Mouse (Mus musculus) lung, adult 2 months (tissue): Measurements from ENCODE around the gene Myog. TPM values are rescaled to one million over a fixed set of nuclear protein-coding genes. Genes with fewer than 3 reads are reported as not detected.

Experiments used
- DNase-seq: peaks from one replicate; pipeline ENCODE4 v3.0.0; 2022
- H3K4me1 ChIP-seq: fragments of 200-500 bp; 2 replicates; pipeline ENCODE4 v1.6.1; 2011; ENCODE audit warnings: low read length; ENCODE audit not compliant: control insufficient read depth, insufficient read depth
- H3K4me3 ChIP-seq: fragments of 200-500 bp; replicated peaks from 2 replicates; pipeline ENCODE3; 2011; ENCODE audit warnings: low read depth, mild to moderate bottlenecking, control low read depth, low read length; ENCODE audit errors: extremely low read depth
- CTCF ChIP-seq: fragments of 200-500 bp; IDR thresholded peaks from 2 replicates; pipeline ENCODE4 v1.5.1; 2011; ENCODE audit warnings: mild to moderate bottlenecking, low read length, control low read depth; ENCODE audit not compliant: insufficient read depth
- POLR2A ChIP-seq: fragments of 200-500 bp; IDR thresholded peaks from 2 replicates; pipeline ENCODE4 v1.6.1; 2011; ENCODE audit warnings: low read depth, mild to moderate bottlenecking, control low read depth, low read length, borderline replicate concordance; ENCODE audit errors: extremely low read depth
- WGBS: fragments of 180-500 bp; shearing (Covaris S2); methylation state at CpG from one replicate; pipeline ENCODE4 v1.1.7; 2018; 5-methylcytosine and 5-hydroxymethylcytosine counted together
- polyA plus RNA-seq: library from polyadenylated mRNA; depleted of rRNA; stranded (reverse); fragments of >200 nt; gene quantifications from 2 replicates; pipeline ENCODE4 v1.2.3, GENCODE M21; 2012

Myog gene
- polyA plus RNA-seq, 1 experiment: 1.7 TPM

GRCm38 (mm10) chr1:134270026-134270425, 19.8 kb upstream of the Myog start:
- 79% methylated on average over 7 of the region's 7 CpGs for WGBS

GRCm38 (mm10) chr1:134272754-134273250, 17.0 kb upstream of the Myog start:
- no peak for DNase-seq
- WGBS: 64% methylated on average over 5 of the region's 5 CpGs
- TF ChIP-seq POLR2A (no peak), CTCF (no peak)
- Histone ChIP-seq H3K4me3 (no peak overlapping the region), H3K4me1 (0 out of 2 replicates have a peak, but pooled peaks cover 2% of the 10 kb centered on the region)

More at GRCm38 (mm10) chr1:134270026-134270425, 19.8 kb upstream of the Myog start:
- DNase-seq: no peak
- TF ChIP-seq POLR2A: no peak
- TF ChIP-seq CTCF: no peak
- H3K4me3 ChIP-seq: no peak overlapping the region
- H3K4me1 ChIP-seq: no peaks in the 10 kb centered on the region

GRCm38 (mm10) chr1:134273493-134274395, 16.0 kb upstream of the Myog start:
- no peak for TF ChIP-seq POLR2A
- no peak overlapping the region for H3K4me3 ChIP-seq
- no peak for DNase-seq
- 0 out of 2 replicates have a peak, but pooled peaks cover 2% of the 10 kb centered on the region for H3K4me1 ChIP-seq
- WGBS: 45% methylated on average over 9 of the region's 9 CpGs

- Histone ChIP-seq H3K4me1 (0 out of 2 replicates have a peak, but pooled peaks cover 2% of the 10 kb centered on the region), H3K4me3 (no peak overlapping the region)
- DNase-seq: no peak
- 78% methylated on average over 7 of the region's 7 CpGs for WGBS
- TF ChIP-seq POLR2A: no peak
These were observed 15.3 kb upstream of the Myog start for GRCm38 (mm10) chr1:134274483-134274920.

- no peak for DNase-seq
- Histone ChIP-seq H3K4me1 (0 out of 2 replicates have a peak, but pooled peaks cover 2% of the 10 kb centered on the region), H3K4me3 (no peak overlapping the region)
- TF ChIP-seq CTCF (no peak), POLR2A (no peak)
- WGBS: 61% methylated on average over 13 of the region's 13 CpGs
These were observed 13.9 kb upstream of the Myog start for GRCm38 (mm10) chr1:134275616-134276464.

GRCm38 (mm10) chr1:134276823-134277222, 13.0 kb upstream of the Myog start:
- 65% methylated on average over 7 of the region's 7 CpGs for whole genome bisulfite sequencing
- DNase-seq: no peak
- H3K4me3 ChIP-seq: no peak overlapping the region
- 0 out of 2 replicates have a peak, but pooled peaks cover 2% of the 10 kb centered on the region for H3K4me1 ChIP-seq
- TF ChIP-seq CTCF (no peak), POLR2A (no peak)

- TF ChIP-seq POLR2A (no peak), CTCF (no peak)
- WGBS: 80% methylated on average over 5 of the region's 5 CpGs
- DNase-seq: no peak
- Histone ChIP-seq H3K4me3 (no peak overlapping the region), H3K4me1 (0 out of 2 replicates have a peak, but pooled peaks cover 2% of the 10 kb centered on the region)
These were observed 9.6 kb upstream of the Myog start for GRCm38 (mm10) chr1:134280174-134280573.

GRCm38 (mm10) chr1:134281563-134281962, 8.2 kb upstream of the Myog start:
- 73% methylated on average over 4 of the region's 4 CpGs for WGBS
- TF ChIP-seq CTCF: no peak
- H3K4me1 ChIP-seq: no peaks in the 10 kb centered on the region
- no peak for DNase-seq
- H3K4me3 ChIP-seq: no peak overlapping the region

- WGBS: 65% methylated on average over 3 of the region's 3 CpGs
- Histone ChIP-seq H3K4me1 (no peaks in the 10 kb centered on the region), H3K4me3 (no peak overlapping the region)
- no peak for DNase-seq
- TF ChIP-seq POLR2A (no peak), CTCF (no peak)
These were observed 7.4 kb upstream of the Myog start for GRCm38 (mm10) chr1:134282342-134282741.

GRCm38 (mm10) chr1:134283108-134283507, 6.7 kb upstream of the Myog start:
- 24% methylated on average over 1 of the region's 1 CpGs for WGBS
- DNase-seq: no peak
- Histone ChIP-seq H3K4me3 (no peak overlapping the region), H3K4me1 (no peaks in the 10 kb centered on the region)
- no peak for TF ChIP-seq POLR2A
